Mouse (Mus musculus) embryonic facial prominence, embryonic 14.5 days (tissue): ENCODE measurements at regions not wholly inside any gene's neighbourhood (a gene's known extent, or its start where the extent isn't known, plus 50 kb on each side); places are given as distances from the start of the nearest gene placed in this dataset. TPM values are rescaled to one million over a fixed set of nuclear protein-coding genes. Genes with fewer than 3 reads are reported as not detected.

Experiments used
- ATAC-seq: fragments of 200-750 bp; cut with Nextera tagmentation; 2 replicates; pipeline ENCODE4 v1.8.0; 2017; ENCODE audit warnings: low read depth, moderate number of reproducible peaks, moderate TSS enrichment
- DNase-seq: peaks from one replicate; pipeline ENCODE4 v3.0.0-alpha.2; 2015; ENCODE audit warnings: low spot score
- H3K27ac ChIP-seq: fragments of 300-500 bp; sonication (generic); replicated peaks from 2 replicates; pipeline ENCODE4 v1.5.1; 2014; ENCODE audit warnings: low read depth, mild to moderate bottlenecking, low read length, moderate library complexity
- H3K27me3 ChIP-seq: fragments of 300-500 bp; sonication (generic); replicated peaks from 2 replicates; pipeline ENCODE4 v1.6.1; 2014; ENCODE audit warnings: low read length; ENCODE audit not compliant: control insufficient read depth, insufficient read depth
- H3K36me3 ChIP-seq: fragments of 300-500 bp; sonication (generic); 2 replicates; pipeline ENCODE4 v1.6.1; 2014; ENCODE audit warnings: low read length, mixed read lengths; ENCODE audit not compliant: control insufficient read depth, insufficient read depth
- H3K4me1 ChIP-seq: fragments of 300-500 bp; sonication (generic); 2 replicates; pipeline ENCODE4 v1.6.1; 2014; ENCODE audit warnings: antibody characterized with exemption, low read length; ENCODE audit not compliant: control insufficient read depth, insufficient read depth
- H3K4me2 ChIP-seq: fragments of 300-500 bp; sonication (generic); 2 replicates; pipeline ENCODE4 v1.6.1; 2014; ENCODE audit warnings: low read depth, mild to moderate bottlenecking, low read length, moderate library complexity, mixed read lengths
- H3K4me3 ChIP-seq: fragments of 300-500 bp; sonication (generic); 2 replicates; pipeline ENCODE4 v1.5.1; 2014; ENCODE audit warnings: low read depth, mild to moderate bottlenecking, low read length
- H3K9ac ChIP-seq: fragments of 300-500 bp; sonication (generic); 2 replicates; pipeline ENCODE4 v1.6.1; 2014; ENCODE audit warnings: low read depth, mild to moderate bottlenecking, low read length, moderate library complexity, mixed read lengths
- H3K9me3 ChIP-seq: fragments of 300-500 bp; sonication (generic); 2 replicates; pipeline ENCODE4 v1.6.1; 2016; ENCODE audit warnings: low read length; ENCODE audit not compliant: control insufficient read depth
- WGBS: fragments of 180-500 bp; shearing (Covaris S2); extraction: QIAGEN DNeasy Blood & Tissue Kit; methylation state at CpG from one replicate; pipeline ENCODE4 v1.1.7; 2014; 5-methylcytosine and 5-hydroxymethylcytosine counted together
- microRNA counts: library from miRNA; unstranded; fragments of <30 nt; microRNA quantifications from one replicate; lab custom pipeline; 2017
- microRNA-seq: library from miRNA; unstranded; fragments of <30 nt; microRNA quantifications from one replicate; pipeline ENCODE4, GENCODE M21; 2016; ENCODE audit warnings: borderline number of aligned reads

DNA sequence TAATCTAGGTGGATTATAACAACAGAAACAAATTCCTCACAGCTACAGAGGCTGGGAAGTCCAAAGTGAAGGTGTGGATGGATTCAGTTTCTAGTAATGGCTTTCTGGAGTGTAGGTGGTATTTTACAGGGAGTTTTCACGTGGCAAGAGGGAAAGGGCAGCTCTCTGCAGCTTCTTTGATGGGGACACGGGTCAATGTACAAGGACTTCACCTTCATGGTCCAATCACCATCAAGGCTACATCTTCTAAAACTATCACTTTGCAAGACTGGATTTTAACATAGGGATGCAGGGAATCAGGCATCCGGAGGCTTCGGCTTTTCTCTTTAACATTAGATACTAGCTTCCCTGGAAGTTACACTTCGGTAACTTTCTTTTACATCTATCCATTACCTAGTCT is 642.4 kb upstream of the Tmpo start:
- Histone ChIP-seq H3K4me2 (no peak overlapping the region), H3K27me3 (no peaks in the 10 kb centered on the region), H3K9ac (no peak overlapping the region), H3K9me3 (no peaks in the 10 kb centered on the region), H3K36me3 (no peaks in the 10 kb centered on the region), H3K27ac (no peak overlapping the region), H3K4me3 (no peak overlapping the region), H3K4me1 (no peaks in the 10 kb centered on the region)
- ATAC-seq (no peak), DNase-seq (no peak)
- 85% methylated on average over 5 of the region's 5 CpGs for WGBS

DNA sequence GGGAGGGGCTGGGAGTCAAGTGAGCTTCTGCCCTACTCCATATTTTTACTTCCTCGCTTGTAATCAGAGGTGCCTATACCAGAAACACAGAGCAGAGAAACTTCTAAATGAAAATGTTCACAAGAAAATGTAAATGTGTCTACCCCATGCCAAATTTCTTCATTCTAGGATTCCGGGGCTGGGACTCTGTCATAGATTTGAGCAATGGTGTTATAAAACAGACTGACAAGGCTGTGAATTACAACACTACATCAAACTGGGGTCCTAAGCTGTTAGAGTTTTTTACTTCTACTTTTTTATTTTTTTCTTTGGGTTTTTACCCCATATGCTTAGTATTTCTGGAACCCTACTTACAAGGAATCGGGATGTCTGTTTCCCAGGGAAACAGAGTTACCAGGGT is 623.8 kb upstream of the Tmpo start:
- no peaks in the 10 kb centered on the region for H3K27me3 ChIP-seq
- no peaks in the 10 kb centered on the region for H3K9me3 ChIP-seq
- DNase-seq (no peak), ATAC-seq (no peak)
- H3K9ac ChIP-seq: no peak overlapping the region
- H3K27ac ChIP-seq: no peak overlapping the region
- WGBS: 75% methylated on average over 3 of the region's 3 CpGs
- no peaks in the 10 kb centered on the region for H3K4me1 ChIP-seq
- H3K4me2 ChIP-seq: no peak overlapping the region
- no peak overlapping the region for H3K4me3 ChIP-seq
- H3K36me3 ChIP-seq: no peaks in the 10 kb centered on the region

MicroRNA genes in the stretch of these regions (microRNA counts, 519-probe panel; counts per million panel counts)
- microRNA mmu-miR-135a (lab: Ali Mortazavi, UCI): 3,038 counts per million, percentile 72 among the panel's probes with 10 or more counts

Small RNA genes in the stretch of these regions (microRNA-seq; reads per million reads assigned to microRNA genes)
- gene Gm22582: not detected
- 9.0 reads per million, percentile 28 among the genes with 10 or more reads in this experiment for gene Mir1251
- gene Mir135a-2: 5.5 reads per million, percentile 22 among the genes with 10 or more reads in this experiment
